15 mouse cellular contexts compared by ENCODE assay signal in the genomic region with DNA sequence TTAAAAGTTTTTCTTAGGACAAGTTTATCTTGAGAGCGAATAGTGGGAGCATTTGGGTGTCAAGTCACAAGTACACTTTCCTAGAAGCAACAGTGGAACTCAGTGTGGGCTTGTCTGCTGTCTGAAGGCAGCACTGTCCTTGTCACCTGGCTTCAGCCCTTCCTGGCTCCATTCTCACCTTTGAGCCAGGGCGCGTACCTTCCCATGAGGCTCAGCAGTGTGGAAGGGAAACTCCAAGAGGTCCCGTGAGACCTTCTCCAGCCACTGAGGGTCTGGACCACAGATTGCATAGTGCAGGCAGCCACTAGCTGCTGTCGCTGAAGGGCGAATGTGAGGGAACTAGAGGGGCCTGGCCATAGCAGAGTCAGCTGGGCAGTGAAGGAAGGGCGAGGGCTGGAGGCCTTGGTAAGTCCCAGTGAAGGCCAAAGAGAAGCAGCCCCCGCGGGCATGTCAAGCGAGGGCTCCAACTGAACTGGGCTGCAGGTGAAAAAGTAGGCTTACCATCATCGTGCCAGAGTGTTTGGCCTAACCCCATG. TPM values are rescaled to one million over a fixed set of nuclear protein-coding genes. Genes with fewer than 3 reads are reported as not detected.
DNase-seq lines count a peak whose midpoint lies in the region; ATAC-seq and TF ChIP-seq lines count a peak whose summit lies in the region.
"Had no signal": no experiment of that assay in that cellular context is flagged by ENCODE, and none has a peak within 500 bp of the region (broad histone marks: within the 10 kb centered on the region; RNA-seq: fewer than 3 reads in every experiment).

No protein-coding gene starts in this region.

- no peaks in the 10 kb centered on the region for H3K36me3 ChIP-seq in neural tube, embryonic 11.5 days (ENCODE audit: control insufficient read depth, insufficient read depth, low read length)
- H3K36me3 ChIP-seq in intestine, postnatal 0 days (ENCODE audit: control insufficient read depth, insufficient read depth), result no peaks in the 10 kb centered on the region; the same call in 1 of the 2 replicates
- H3K36me3 ChIP-seq: liver, embryonic 13.5 days had no signal

- peak; percentile 18 for DNase-seq in gastrocnemius, postnatal 14 days
- no peak for DNase-seq in gastrocnemius, postnatal 4 days (ENCODE audit: low spot score in 2 of 2)
- DNase-seq in neural tube, embryonic 11.5 days (ENCODE audit: low spot score), result no peak
- DNase-seq in neural tube, embryonic 10.5 days (ENCODE audit: extremely low spot score, low spot score), result no peak
- peak; percentile 15 for DNase-seq in yolk sac, embryonic 10.5 days (ENCODE audit: low spot score)
- DNase-seq in right cerebral cortex, postnatal 4 days, result no peak
- DNase-seq: cerebellum, adult 11 months; layer of hippocampus, adult 9-11 months; liver, embryonic 13.5 days; lung, postnatal 10 days had no signal

- intact Hi-C loops in gastrocnemius, postnatal 14 days (cut with DNase I; ENCODE audit: low total_unique reads), result no loop called here

- WGBS in neural tube, embryonic 11.5 days, result 56% methylated on average over 11 of the region's 11 CpGs
- 44% methylated on average over 11 of the region's 11 CpGs for WGBS in intestine, postnatal 0 days

- H3K4me2 ChIP-seq in neural tube, embryonic 11.5 days (ENCODE audit: low read depth), result no peak overlapping the region
- peak overlapping the region; percentile 38 for H3K4me2 ChIP-seq in intestine, postnatal 0 days (replicated peaks; ENCODE audit: low read depth)
- H3K4me2 ChIP-seq: liver, embryonic 13.5 days had no signal

- no peak for ATAC-seq in neural tube, embryonic 11.5 days (ENCODE audit: insufficient read depth, low FRiP score, low TSS enrichment)
- peak; percentile 43 for ATAC-seq in intestine, postnatal 0 days
- ATAC-seq: hindbrain, embryonic 16.5 days had no signal

- H3K27me3 ChIP-seq in neural tube, embryonic 11.5 days (ENCODE audit: control insufficient read depth, insufficient read depth, low read length), result peaks cover 8% of the 10 kb centered on the region
- no peaks in the 10 kb centered on the region for H3K27me3 ChIP-seq in intestine, postnatal 0 days (replicated peaks; ENCODE audit: control insufficient read depth, insufficient read depth, low read length)

- 0 out of 2 replicates have a peak overlapping the region, but pooled peaks have one; percentile 23 for H3K27ac ChIP-seq in neural tube, embryonic 11.5 days (ENCODE audit: low read depth, low read length)
- H3K27ac ChIP-seq in intestine, postnatal 0 days (ENCODE audit: low read depth, low read length), result peak overlapping the region; percentile 81
- H3K27ac ChIP-seq: liver, embryonic 13.5 days had no signal

- no peak overlapping the region for H3K4me3 ChIP-seq in neural tube, embryonic 11.5 days (ENCODE audit: low read depth, low read length)
- no peak overlapping the region for H3K4me3 ChIP-seq in intestine, postnatal 0 days (ENCODE audit: low read depth, low read length)
- H3K4me3 ChIP-seq: liver, embryonic 13.5 days; myocyte had no signal

- no peak overlapping the region; the same call in 1 of the 2 replicates for H3K9ac ChIP-seq in neural tube, embryonic 11.5 days (ENCODE audit: low read length)
- H3K9ac ChIP-seq in intestine, postnatal 0 days (ENCODE audit: low read depth, low read length), result peak overlapping the region; percentile 26; the same call in 1 of the 2 replicates
- H3K9ac ChIP-seq: liver, embryonic 13.5 days had no signal

- no peaks in the 10 kb centered on the region for H3K9me3 ChIP-seq in neural tube, embryonic 11.5 days (ENCODE audit: control insufficient read depth, low read length)
- H3K9me3 ChIP-seq in intestine, postnatal 0 days (ENCODE audit: control insufficient read depth), result no peaks in the 10 kb centered on the region
- H3K9me3 ChIP-seq: liver, embryonic 13.5 days had no signal

- TF ChIP-seq CTCF in intestine, postnatal 0 days (IDR thresholded peaks at IDR 0.05; ENCODE audit: low read depth), result no peak

- H3K4me1 ChIP-seq in neural tube, embryonic 11.5 days (ENCODE audit: control insufficient read depth, insufficient read depth, low read length), result 0 out of 2 replicates have a peak, but pooled peaks cover 4% of the 10 kb centered on the region
- H3K4me1 ChIP-seq in intestine, postnatal 0 days (replicated peaks; ENCODE audit: control insufficient read depth, insufficient read depth, low read length), result no peaks in the 10 kb centered on the region; the same call in none of the 2 replicates
- H3K4me1 ChIP-seq: liver, embryonic 13.5 days had no signal

RNA-seq across cellular contexts. Expression of a gene that starts 7.5 kb away (rescaled TPM):
- 1 to 10 TPM in 1 of 2 experiments, under 1 TPM in 1; 0.60 to 1.7 TPM for total RNA-seq in gastrocnemius, postnatal 14 days (2021)
- total RNA-seq in gastrocnemius, postnatal 4 days (2021), result 1 to 10 TPM; 1.3 TPM
- 0.78 and 0.88 TPM in 2 replicates for polyA plus RNA-seq in neural tube, embryonic 11.5 days (2014; fragmentation: Nextera tagmentation; extraction: Ambion mirVana)
- 47.4 and 52.3 TPM in 2 replicates for polyA plus RNA-seq in intestine, postnatal 0 days (2015; fragmentation: Nextera tagmentation; extraction: Ambion mirVana)
- total RNA-seq: common myeloid progenitor, adult 5-6 weeks; MEL had no signal

Comparison
In these comparisons a context has a peak if more than half of its experiments do, and no peak if none do; other contexts are left out.
1. DNase-seq: peak in gastrocnemius, postnatal 14 days (single experiment) and yolk sac, embryonic 10.5 days (single experiment); none in gastrocnemius, postnatal 4 days (0 of 2), neural tube, embryonic 11.5 days (single experiment), neural tube, embryonic 10.5 days (single experiment) and right cerebral cortex, postnatal 4 days (single experiment).